Mouse (Mus musculus): Measurements from ENCODE around the gene Zdhhc21. TPM values are rescaled to one million over a fixed set of nuclear protein-coding genes. Genes with fewer than 3 reads are reported as not detected.

Gene Zdhhc21
- polyA plus RNA-seq, 1 experiment from 2014 or later = 11.0 TPM

- Histone ChIP-seq H3K4me3 (ENCODE audit: low read length) (no peak within 1 kb of the TSS), H3K4me2 (ENCODE audit: low read depth, low read length) (no peak within 1 kb of the TSS), H3K9me3 (replicated peaks; ENCODE audit: control insufficient read depth, low read length) (no peaks in the 10 kb centered on the region), H3K4me1 (ENCODE audit: control insufficient read depth, insufficient read depth, low read length) (no peaks in the 10 kb centered on the region), H3K27me3 (ENCODE audit: control insufficient read depth, insufficient read depth, low read length) (no peaks in the 10 kb centered on the region), H3K9ac (ENCODE audit: low read length) (no peak within 1 kb of the TSS), H3K27ac (ENCODE audit: low read length) (no peak within 1 kb of the TSS), H3K36me3 (ENCODE audit: control insufficient read depth, insufficient read depth) (no peaks in the 10 kb centered on the region)
- no peak for ATAC-seq (replicated peaks; ENCODE audit: extremely low read depth, insufficient read depth, low FRiP score)
- 56% methylated on average over 18 of the region's 19 CpGs for WGBS
Observed at GRCm38 (mm10) chr4:82884636-82885534, 25.1 kb upstream of the Zdhhc21 start, which contains the start of gene Cer1. TSS of gene Cer1 (minus strand) at chr4:82885148.

- no peak for ATAC-seq (replicated peaks; ENCODE audit: extremely low read depth, insufficient read depth, low FRiP score)
- Histone ChIP-seq H3K27ac (ENCODE audit: low read length) (no peak overlapping the region), H3K36me3 (ENCODE audit: control insufficient read depth, insufficient read depth) (no peaks in the 10 kb centered on the region), H3K9ac (ENCODE audit: low read length) (no peak overlapping the region), H3K4me2 (ENCODE audit: low read depth, low read length) (no peak overlapping the region), H3K4me3 (ENCODE audit: low read length) (no peak overlapping the region), H3K9me3 (replicated peaks; ENCODE audit: control insufficient read depth, low read length) (no peaks in the 10 kb centered on the region), H3K4me1 (ENCODE audit: control insufficient read depth, insufficient read depth, low read length) (no peaks in the 10 kb centered on the region), H3K27me3 (ENCODE audit: control insufficient read depth, insufficient read depth, low read length) (no peaks in the 10 kb centered on the region)
- WGBS = 81% methylated on average over 9 of the region's 9 CpGs
Observed at GRCm38 (mm10) chr4:82882500-82882899, 22.7 kb upstream of the Zdhhc21 start.

- H3K9ac ChIP-seq (ENCODE audit: low read length) = no peak overlapping the region
- H3K4me3 ChIP-seq (ENCODE audit: low read length) = no peak overlapping the region
- WGBS = 75% methylated on average over 3 of the region's 3 CpGs
- no peak overlapping the region for H3K27ac ChIP-seq (ENCODE audit: low read length)
- no peaks in the 10 kb centered on the region for H3K9me3 ChIP-seq (replicated peaks; ENCODE audit: control insufficient read depth, low read length)
- no peak overlapping the region for H3K4me2 ChIP-seq (ENCODE audit: low read depth, low read length)
- H3K36me3 ChIP-seq (ENCODE audit: control insufficient read depth, insufficient read depth) = no peaks in the 10 kb centered on the region
- H3K27me3 ChIP-seq (ENCODE audit: control insufficient read depth, insufficient read depth, low read length) = no peaks in the 10 kb centered on the region
- ATAC-seq (replicated peaks; ENCODE audit: extremely low read depth, insufficient read depth, low FRiP score) = no peak
- no peaks in the 10 kb centered on the region for H3K4me1 ChIP-seq (ENCODE audit: control insufficient read depth, insufficient read depth, low read length)
Observed at GRCm38 (mm10) chr4:82881366-82881765, 21.6 kb upstream of the Zdhhc21 start.

GRCm38 (mm10) chr4:82880243-82880642 is 20.5 kb upstream of the Zdhhc21 start:
- 69% methylated on average over 2 of the region's 2 CpGs for WGBS
- no peaks in the 10 kb centered on the region for H3K36me3 ChIP-seq (ENCODE audit: control insufficient read depth, insufficient read depth)
- no peak for ATAC-seq (replicated peaks; ENCODE audit: extremely low read depth, insufficient read depth, low FRiP score)
- no peak overlapping the region for H3K9ac ChIP-seq (ENCODE audit: low read length)
- H3K4me2 ChIP-seq (ENCODE audit: low read depth, low read length) = no peak overlapping the region
- H3K4me3 ChIP-seq (ENCODE audit: low read length) = no peak overlapping the region
- H3K27ac ChIP-seq (ENCODE audit: low read length) = no peak overlapping the region
- no peaks in the 10 kb centered on the region for H3K9me3 ChIP-seq (replicated peaks; ENCODE audit: control insufficient read depth, low read length)
- no peaks in the 10 kb centered on the region for H3K4me1 ChIP-seq (ENCODE audit: control insufficient read depth, insufficient read depth, low read length)
- no peaks in the 10 kb centered on the region for H3K27me3 ChIP-seq (ENCODE audit: control insufficient read depth, insufficient read depth, low read length)

GRCm38 (mm10) chr4:82879152-82879551 is 19.4 kb upstream of the Zdhhc21 start:
- Histone ChIP-seq H3K27ac (ENCODE audit: low read length) (no peak overlapping the region), H3K4me2 (ENCODE audit: low read depth, low read length) (no peak overlapping the region), H3K9ac (ENCODE audit: low read length) (no peak overlapping the region), H3K27me3 (ENCODE audit: control insufficient read depth, insufficient read depth, low read length) (no peaks in the 10 kb centered on the region), H3K4me3 (ENCODE audit: low read length) (no peak overlapping the region), H3K9me3 (replicated peaks; ENCODE audit: control insufficient read depth, low read length) (no peaks in the 10 kb centered on the region), H3K4me1 (ENCODE audit: control insufficient read depth, insufficient read depth, low read length) (no peaks in the 10 kb centered on the region), H3K36me3 (ENCODE audit: control insufficient read depth, insufficient read depth) (no peaks in the 10 kb centered on the region)
- no peak for ATAC-seq (replicated peaks; ENCODE audit: extremely low read depth, insufficient read depth, low FRiP score)
- 77% methylated on average over 6 of the region's 6 CpGs for WGBS

GRCm38 (mm10) chr4:82876656-82877055 is 16.9 kb upstream of the Zdhhc21 start:
- H3K27me3 ChIP-seq (ENCODE audit: control insufficient read depth, insufficient read depth, low read length) = no peaks in the 10 kb centered on the region
- no peaks in the 10 kb centered on the region for H3K36me3 ChIP-seq (ENCODE audit: control insufficient read depth, insufficient read depth)
- H3K27ac ChIP-seq (ENCODE audit: low read length) = no peak overlapping the region
- H3K4me1 ChIP-seq (ENCODE audit: control insufficient read depth, insufficient read depth, low read length) = no peaks in the 10 kb centered on the region
- no peak overlapping the region for H3K9ac ChIP-seq (ENCODE audit: low read length)
- WGBS = 83% methylated on average over 2 of the region's 2 CpGs
- no peak overlapping the region for H3K4me2 ChIP-seq (ENCODE audit: low read depth, low read length)
- no peaks in the 10 kb centered on the region for H3K9me3 ChIP-seq (replicated peaks; ENCODE audit: control insufficient read depth, low read length)
- ATAC-seq (replicated peaks; ENCODE audit: extremely low read depth, insufficient read depth, low FRiP score) = no peak
- H3K4me3 ChIP-seq (ENCODE audit: low read length) = no peak overlapping the region

- H3K4me2 ChIP-seq (ENCODE audit: low read depth, low read length) = no peak overlapping the region
- no peak overlapping the region for H3K9ac ChIP-seq (ENCODE audit: low read length)
- no peaks in the 10 kb centered on the region for H3K27me3 ChIP-seq (ENCODE audit: control insufficient read depth, insufficient read depth, low read length)
- no peak overlapping the region for H3K27ac ChIP-seq (ENCODE audit: low read length)
- H3K4me1 ChIP-seq (ENCODE audit: control insufficient read depth, insufficient read depth, low read length) = no peaks in the 10 kb centered on the region
- 59% methylated on average over 4 of the region's 4 CpGs for WGBS
- H3K4me3 ChIP-seq (ENCODE audit: low read length) = no peak overlapping the region
- H3K36me3 ChIP-seq (ENCODE audit: control insufficient read depth, insufficient read depth) = no peaks in the 10 kb centered on the region
- ATAC-seq (replicated peaks; ENCODE audit: extremely low read depth, insufficient read depth, low FRiP score) = no peak
- H3K9me3 ChIP-seq (replicated peaks; ENCODE audit: control insufficient read depth, low read length) = no peaks in the 10 kb centered on the region
Observed at GRCm38 (mm10) chr4:82875532-82875931, 15.8 kb upstream of the Zdhhc21 start.

- H3K9me3 ChIP-seq (replicated peaks; ENCODE audit: control insufficient read depth, low read length) = no peaks in the 10 kb centered on the region
- no peaks in the 10 kb centered on the region for H3K36me3 ChIP-seq (ENCODE audit: control insufficient read depth, insufficient read depth)
- no peaks in the 10 kb centered on the region for H3K4me1 ChIP-seq (ENCODE audit: control insufficient read depth, insufficient read depth, low read length)
- H3K4me3 ChIP-seq (ENCODE audit: low read length) = no peak overlapping the region
- H3K27me3 ChIP-seq (ENCODE audit: control insufficient read depth, insufficient read depth, low read length) = no peaks in the 10 kb centered on the region
- WGBS = 63% methylated on average over 4 of the region's 4 CpGs
- H3K9ac ChIP-seq (ENCODE audit: low read length) = no peak overlapping the region
- no peak overlapping the region for H3K27ac ChIP-seq (ENCODE audit: low read length)
- no peak overlapping the region for H3K4me2 ChIP-seq (ENCODE audit: low read depth, low read length)
- no peak for ATAC-seq (replicated peaks; ENCODE audit: extremely low read depth, insufficient read depth, low FRiP score)
Observed at GRCm38 (mm10) chr4:82874791-82875190, 15.0 kb upstream of the Zdhhc21 start.

- no peak overlapping the region for H3K4me3 ChIP-seq (ENCODE audit: low read length)
- no peak overlapping the region for H3K4me2 ChIP-seq (ENCODE audit: low read depth, low read length)
- ATAC-seq (replicated peaks; ENCODE audit: extremely low read depth, insufficient read depth, low FRiP score) = no peak
- no peak overlapping the region for H3K27ac ChIP-seq (ENCODE audit: low read length)
- no peaks in the 10 kb centered on the region for H3K4me1 ChIP-seq (ENCODE audit: control insufficient read depth, insufficient read depth, low read length)
- WGBS = 69% methylated on average over 4 of the region's 4 CpGs
- no peaks in the 10 kb centered on the region for H3K36me3 ChIP-seq (ENCODE audit: control insufficient read depth, insufficient read depth)
- no peaks in the 10 kb centered on the region for H3K27me3 ChIP-seq (ENCODE audit: control insufficient read depth, insufficient read depth, low read length)
- no peak overlapping the region for H3K9ac ChIP-seq (ENCODE audit: low read length)
- no peaks in the 10 kb centered on the region for H3K9me3 ChIP-seq (replicated peaks; ENCODE audit: control insufficient read depth, low read length)
Observed at GRCm38 (mm10) chr4:82872548-82872947, 12.8 kb upstream of the Zdhhc21 start.

Data from heart, embryonic 16.5 days (tissue).